Mouse (Mus musculus): Measurements from ENCODE around the gene Btbd8. TPM values are rescaled to one million over a fixed set of nuclear protein-coding genes. Genes with fewer than 3 reads are reported as not detected.

The Btbd8 gene
- polyA plus RNA-seq, 2 experiments = 4.8 to 6.3 TPM

DNA sequence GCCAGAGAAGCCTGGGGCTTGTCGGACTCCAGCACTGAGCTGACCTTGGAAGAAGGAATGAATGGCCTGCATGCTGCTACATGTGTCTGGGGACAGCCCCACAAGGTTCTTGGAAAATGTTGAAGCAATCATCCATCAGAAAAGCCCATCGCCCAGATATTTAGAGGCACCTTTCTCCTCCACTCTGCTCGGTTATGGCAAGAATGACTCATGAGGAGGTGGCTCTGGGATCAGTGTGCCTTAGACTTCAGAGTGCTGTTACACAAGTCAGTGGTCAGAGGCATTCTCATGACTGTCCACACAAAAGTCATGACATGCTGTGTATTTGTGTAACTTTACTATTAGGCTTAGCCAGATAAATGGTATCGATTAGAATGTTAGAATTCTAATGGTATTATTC lies 29.3 kb downstream of the Btbd8 start:
- no peaks in the 10 kb centered on the region for H3K27me3 ChIP-seq (ENCODE audit: control insufficient read depth, insufficient read depth, low read length)
- ATAC-seq (ENCODE audit: low FRiP score, low read depth) (no peak), DNase-seq (ENCODE audit: low spot score) (no peak)
- no peak overlapping the region for H3K4me3 ChIP-seq (replicated peaks; ENCODE audit: low read length)
- 86% methylated on average over 4 of the region's 4 CpGs for WGBS
- TF ChIP-seq POLR2A (IDR thresholded peaks at IDR 0.05; ENCODE audit: borderline replicate concordance, extremely low read depth, insufficient read depth, insufficient read length) = no peak
- H3K36me3 ChIP-seq (ENCODE audit: control insufficient read depth, insufficient read depth, low read length) = peaks cover 9% of the 10 kb centered on the region
- H3K4me1 ChIP-seq (ENCODE audit: control insufficient read depth, insufficient read depth, low read length) = no peaks in the 10 kb centered on the region
- no peak overlapping the region for H3K9ac ChIP-seq (ENCODE audit: low read depth, low read length, severe bottlenecking)
- H3K27ac ChIP-seq (replicated peaks; ENCODE audit: low read depth, low read length) = no peak overlapping the region
- H3K9me3 ChIP-seq (ENCODE audit: control insufficient read depth, low read length) = no peaks in the 10 kb centered on the region
- no peak overlapping the region for H3K4me2 ChIP-seq (replicated peaks; ENCODE audit: low read depth, low read length, severe bottlenecking)

- DNase-seq (ENCODE audit: low spot score) = no peak
Measured at GRCm38 (mm10) chr5:107470600-107471329, 33.0 kb downstream of the Btbd8 start.

DNA sequence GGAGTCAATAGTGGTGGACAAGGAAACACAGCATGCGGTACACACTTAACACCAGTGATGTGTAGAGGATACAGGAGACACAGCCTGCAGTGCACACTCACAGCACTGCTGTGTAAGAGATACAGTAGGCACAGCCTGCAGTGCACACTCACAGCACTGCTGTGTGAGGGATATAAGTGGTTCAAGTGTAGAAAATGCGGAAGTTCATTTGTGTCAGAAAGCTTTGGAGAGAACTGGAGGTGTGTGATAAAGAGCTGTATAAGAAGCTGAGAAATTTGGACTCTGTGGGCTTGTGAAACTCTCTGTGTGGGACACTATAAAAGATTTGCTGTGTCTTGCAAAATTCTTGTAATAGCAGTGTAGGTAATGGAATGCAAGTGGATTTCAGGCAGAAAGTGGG lies 42.4 kb downstream of the Btbd8 start:
- 88% methylated on average over 2 of the region's 2 CpGs for WGBS
- Histone ChIP-seq H3K4me2 (replicated peaks; ENCODE audit: low read depth, low read length, severe bottlenecking) (no peak overlapping the region), H3K4me1 (ENCODE audit: control insufficient read depth, insufficient read depth, low read length) (no peaks in the 10 kb centered on the region), H3K27ac (replicated peaks; ENCODE audit: low read depth, low read length) (no peak overlapping the region), H3K27me3 (ENCODE audit: control insufficient read depth, insufficient read depth, low read length) (no peaks in the 10 kb centered on the region), H3K9me3 (ENCODE audit: control insufficient read depth, low read length) (no peaks in the 10 kb centered on the region), H3K36me3 (ENCODE audit: control insufficient read depth, insufficient read depth, low read length) (no peaks in the 10 kb centered on the region), H3K9ac (ENCODE audit: low read depth, low read length, severe bottlenecking) (no peak overlapping the region), H3K4me3 (replicated peaks; ENCODE audit: low read length) (no peak overlapping the region)
- TF ChIP-seq POLR2A (IDR thresholded peaks at IDR 0.05; ENCODE audit: borderline replicate concordance, extremely low read depth, insufficient read depth, insufficient read length) = no peak
- ATAC-seq (ENCODE audit: low FRiP score, low read depth) (no peak), DNase-seq (ENCODE audit: low spot score) (no peak)

More at GRCm38 (mm10) chr5:107470600-107471329, 33.0 kb downstream of the Btbd8 start:
- 82% methylated on average over 10 of the region's 10 CpGs for WGBS
- H3K27ac ChIP-seq (replicated peaks; ENCODE audit: low read depth, low read length) = no peak overlapping the region
- H3K9ac ChIP-seq (ENCODE audit: low read depth, low read length, severe bottlenecking) = no peak overlapping the region
- no peaks in the 10 kb centered on the region for H3K27me3 ChIP-seq (ENCODE audit: control insufficient read depth, insufficient read depth, low read length)
- TF ChIP-seq POLR2A (IDR thresholded peaks at IDR 0.05; ENCODE audit: borderline replicate concordance, extremely low read depth, insufficient read depth, insufficient read length) = no peak
- no peaks in the 10 kb centered on the region for H3K9me3 ChIP-seq (ENCODE audit: control insufficient read depth, low read length)
- no peak overlapping the region for H3K4me3 ChIP-seq (replicated peaks; ENCODE audit: low read length)
- no peak overlapping the region for H3K4me2 ChIP-seq (replicated peaks; ENCODE audit: low read depth, low read length, severe bottlenecking)
- H3K36me3 ChIP-seq (ENCODE audit: control insufficient read depth, insufficient read depth, low read length) = peaks cover 8% of the 10 kb centered on the region; the same call in 1 of the 2 replicates
- ATAC-seq (ENCODE audit: low FRiP score, low read depth) = no peak
- H3K4me1 ChIP-seq (ENCODE audit: control insufficient read depth, insufficient read depth, low read length) = no peaks in the 10 kb centered on the region

DNA sequence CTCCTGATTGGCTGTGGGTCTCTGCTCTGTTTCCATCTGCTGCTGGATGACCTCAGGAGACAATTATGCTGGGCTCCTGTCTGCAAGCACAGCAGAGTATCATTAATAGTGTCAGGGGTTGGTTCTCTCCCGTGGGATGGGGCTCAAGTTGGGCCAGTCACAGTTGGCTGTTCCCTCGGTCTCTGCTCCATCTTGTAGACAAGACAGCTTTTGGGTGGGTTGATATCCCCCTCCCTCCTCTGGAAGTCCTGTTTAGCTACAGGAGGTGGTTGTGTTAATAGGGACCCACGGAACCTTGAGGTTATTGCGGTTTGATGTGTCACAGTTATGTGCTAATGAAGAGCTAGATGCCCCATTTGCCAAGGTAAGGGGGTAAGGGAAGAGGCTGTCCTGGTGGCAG lies 51.2 kb downstream of the Btbd8 start:
- H3K9me3 ChIP-seq (ENCODE audit: control insufficient read depth, low read length) = no peaks in the 10 kb centered on the region
- H3K9ac ChIP-seq (ENCODE audit: low read depth, low read length, severe bottlenecking) = no peak overlapping the region
- no peaks in the 10 kb centered on the region for H3K4me1 ChIP-seq (ENCODE audit: control insufficient read depth, insufficient read depth, low read length)
- ATAC-seq (ENCODE audit: low FRiP score, low read depth) = no peak
- no peak overlapping the region for H3K4me3 ChIP-seq (replicated peaks; ENCODE audit: low read length)
- H3K36me3 ChIP-seq (ENCODE audit: control insufficient read depth, insufficient read depth, low read length) = peaks cover 19% of the 10 kb centered on the region; the same call in 1 of the 2 replicates
- 64% methylated on average over 4 of the region's 4 CpGs for WGBS
- no peak for DNase-seq (ENCODE audit: low spot score)
- TF ChIP-seq POLR2A (IDR thresholded peaks at IDR 0.05; ENCODE audit: borderline replicate concordance, extremely low read depth, insufficient read depth, insufficient read length) = no peak
- no peaks in the 10 kb centered on the region for H3K27me3 ChIP-seq (ENCODE audit: control insufficient read depth, insufficient read depth, low read length)
- no peak overlapping the region for H3K4me2 ChIP-seq (replicated peaks; ENCODE audit: low read depth, low read length, severe bottlenecking)
- no peak overlapping the region for H3K27ac ChIP-seq (replicated peaks; ENCODE audit: low read depth, low read length)

DNA sequence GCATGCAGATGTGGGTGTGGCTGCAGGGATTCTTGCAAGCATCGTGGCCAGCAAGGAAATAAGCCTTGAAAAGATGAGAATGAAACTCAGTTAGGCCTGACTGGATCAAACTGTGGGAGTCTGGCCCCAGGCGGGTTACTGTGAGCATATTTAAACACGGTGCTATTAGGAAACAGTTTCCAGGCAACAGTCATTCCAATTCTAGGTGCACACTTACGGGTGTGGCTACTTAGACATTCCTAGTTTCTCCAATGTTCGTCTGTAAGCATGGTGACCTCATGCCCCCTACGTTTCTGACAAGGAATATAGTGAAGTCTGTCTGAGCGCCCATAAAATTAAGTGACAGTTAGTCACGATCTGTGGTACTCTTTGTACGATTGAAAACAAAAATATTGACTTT lies 53.2 kb downstream of the Btbd8 start:
- no peak for ATAC-seq (ENCODE audit: low FRiP score, low read depth)
- no peak for TF ChIP-seq POLR2A (IDR thresholded peaks at IDR 0.05; ENCODE audit: borderline replicate concordance, extremely low read depth, insufficient read depth, insufficient read length)
- Histone ChIP-seq H3K9ac (ENCODE audit: low read depth, low read length, severe bottlenecking) (no peak overlapping the region), H3K4me1 (ENCODE audit: control insufficient read depth, insufficient read depth, low read length) (no peaks in the 10 kb centered on the region), H3K9me3 (ENCODE audit: control insufficient read depth, low read length) (no peaks in the 10 kb centered on the region), H3K27me3 (ENCODE audit: control insufficient read depth, insufficient read depth, low read length) (no peaks in the 10 kb centered on the region), H3K4me3 (replicated peaks; ENCODE audit: low read length) (no peak overlapping the region), H3K4me2 (replicated peaks; ENCODE audit: low read depth, low read length, severe bottlenecking) (no peak overlapping the region), H3K36me3 (ENCODE audit: control insufficient read depth, insufficient read depth, low read length) (peaks cover 25% of the 10 kb centered on the region), H3K27ac (replicated peaks; ENCODE audit: low read depth, low read length) (no peak overlapping the region)
- WGBS = 72% methylated on average over 9 of the region's 9 CpGs
- no peak for DNase-seq (ENCODE audit: low spot score)

Measured in limb, embryonic 14.5 days (tissue).